Mouse (Mus musculus): ENCODE data around the gene Tbx5. TPM values are rescaled to one million over a fixed set of nuclear protein-coding genes. Genes with fewer than 3 reads are reported as not detected.

Gene Tbx5
- polyA plus RNA-seq, 1 experiment from 2014 or later = 5.7 TPM

- ATAC-seq (replicated peaks; ENCODE audit: low FRiP score) = no peak
- 16% methylated on average over 8 of the region's 8 CpGs for WGBS
- H3K27ac ChIP-seq (ENCODE audit: low read depth, low read length) = no peak overlapping the region
- H3K27me3 ChIP-seq (replicated peaks; ENCODE audit: control insufficient read depth, insufficient read depth, low read length) = peaks cover 80% of the 10 kb centered on the region
- no peaks in the 10 kb centered on the region for H3K36me3 ChIP-seq (ENCODE audit: control insufficient read depth, insufficient read depth, low read length)
- no peaks in the 10 kb centered on the region for H3K9me3 ChIP-seq (ENCODE audit: control insufficient read depth, low read length)
- H3K4me3 ChIP-seq (ENCODE audit: low read depth, low read length) = peak overlapping the region; percentile 42; the same call in 1 of the 2 replicates
- no peak overlapping the region for H3K9ac ChIP-seq (ENCODE audit: low read depth, low read length)
- DNase-seq (ENCODE audit: low spot score) = no peak
- H3K4me2 ChIP-seq = peak overlapping the region; percentile 60; the same call in 1 of the 2 replicates
- H3K4me1 ChIP-seq (replicated peaks; ENCODE audit: control insufficient read depth, insufficient read depth, low read length) = no peaks in the 10 kb centered on the region
Observed at GRCm38 (mm10) chr5:119830611-119831010, 1.9 kb upstream of the Tbx5 start.

DNA sequence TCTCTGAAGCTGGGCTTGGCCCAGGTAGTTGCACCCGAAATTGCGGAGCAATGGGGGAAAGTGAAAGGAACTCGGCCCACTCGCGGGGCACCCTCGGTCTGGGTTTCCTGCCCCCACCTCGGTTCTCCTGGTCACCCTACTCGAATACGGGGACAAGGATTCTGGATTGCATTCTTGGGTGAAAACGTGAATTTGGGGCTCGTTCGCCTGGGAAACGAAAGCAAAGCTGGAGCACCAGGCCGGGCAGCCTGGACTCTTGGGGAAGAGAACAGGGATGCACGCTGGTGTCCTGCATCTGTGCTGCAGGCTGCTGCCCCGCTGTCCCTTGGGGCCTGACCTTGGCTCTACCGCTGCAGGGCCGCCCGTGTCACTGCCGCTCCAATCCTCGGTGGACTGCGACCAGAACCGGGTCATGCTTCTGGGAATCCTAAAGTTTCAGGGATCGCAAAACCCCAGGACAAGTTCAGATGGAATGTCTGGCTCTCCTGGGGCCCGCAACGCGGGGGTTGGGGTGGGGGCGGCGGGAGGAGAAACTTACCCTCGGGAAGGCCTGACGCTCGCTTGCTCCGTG is 1.2 kb upstream of the Tbx5 start:
- Histone ChIP-seq H3K9ac (ENCODE audit: low read depth, low read length) (no peak overlapping the region), H3K27me3 (replicated peaks; ENCODE audit: control insufficient read depth, insufficient read depth, low read length) (peaks cover 87% of the 10 kb centered on the region), H3K4me1 (replicated peaks; ENCODE audit: control insufficient read depth, insufficient read depth, low read length) (no peaks in the 10 kb centered on the region), H3K36me3 (ENCODE audit: control insufficient read depth, insufficient read depth, low read length) (no peaks in the 10 kb centered on the region), H3K4me2 (peak overlapping the region; percentile 60), H3K9me3 (ENCODE audit: control insufficient read depth, low read length) (no peaks in the 10 kb centered on the region), H3K27ac (ENCODE audit: low read depth, low read length) (no peak overlapping the region), H3K4me3 (ENCODE audit: low read depth, low read length) (peak overlapping the region; percentile 42)
- WGBS = under 1% methylated on average over 33 of the region's 33 CpGs
- no peak for ATAC-seq (replicated peaks; ENCODE audit: low FRiP score)
- no peak for DNase-seq (ENCODE audit: low spot score)

- no peaks in the 10 kb centered on the region for H3K4me1 ChIP-seq (replicated peaks; ENCODE audit: control insufficient read depth, insufficient read depth, low read length)
- peak overlapping the region; percentile 60 for H3K4me2 ChIP-seq
- DNase-seq (ENCODE audit: low spot score) (no peak), ATAC-seq (replicated peaks; ENCODE audit: low FRiP score) (no peak)
- no peaks in the 10 kb centered on the region for H3K9me3 ChIP-seq (ENCODE audit: control insufficient read depth, low read length)
- H3K4me3 ChIP-seq (ENCODE audit: low read depth, low read length) = peak overlapping the region; percentile 42
- 4% methylated on average over 25 of the region's 25 CpGs for WGBS
- peaks cover 88% of the 10 kb centered on the region for H3K27me3 ChIP-seq (replicated peaks; ENCODE audit: control insufficient read depth, insufficient read depth, low read length)
- no peak overlapping the region for H3K27ac ChIP-seq (ENCODE audit: low read depth, low read length)
- H3K36me3 ChIP-seq (ENCODE audit: control insufficient read depth, insufficient read depth, low read length) = no peaks in the 10 kb centered on the region
- no peak overlapping the region for H3K9ac ChIP-seq (ENCODE audit: low read depth, low read length)
Observed at GRCm38 (mm10) chr5:119831791-119832478, 533 bp upstream of the Tbx5 start.

DNA sequence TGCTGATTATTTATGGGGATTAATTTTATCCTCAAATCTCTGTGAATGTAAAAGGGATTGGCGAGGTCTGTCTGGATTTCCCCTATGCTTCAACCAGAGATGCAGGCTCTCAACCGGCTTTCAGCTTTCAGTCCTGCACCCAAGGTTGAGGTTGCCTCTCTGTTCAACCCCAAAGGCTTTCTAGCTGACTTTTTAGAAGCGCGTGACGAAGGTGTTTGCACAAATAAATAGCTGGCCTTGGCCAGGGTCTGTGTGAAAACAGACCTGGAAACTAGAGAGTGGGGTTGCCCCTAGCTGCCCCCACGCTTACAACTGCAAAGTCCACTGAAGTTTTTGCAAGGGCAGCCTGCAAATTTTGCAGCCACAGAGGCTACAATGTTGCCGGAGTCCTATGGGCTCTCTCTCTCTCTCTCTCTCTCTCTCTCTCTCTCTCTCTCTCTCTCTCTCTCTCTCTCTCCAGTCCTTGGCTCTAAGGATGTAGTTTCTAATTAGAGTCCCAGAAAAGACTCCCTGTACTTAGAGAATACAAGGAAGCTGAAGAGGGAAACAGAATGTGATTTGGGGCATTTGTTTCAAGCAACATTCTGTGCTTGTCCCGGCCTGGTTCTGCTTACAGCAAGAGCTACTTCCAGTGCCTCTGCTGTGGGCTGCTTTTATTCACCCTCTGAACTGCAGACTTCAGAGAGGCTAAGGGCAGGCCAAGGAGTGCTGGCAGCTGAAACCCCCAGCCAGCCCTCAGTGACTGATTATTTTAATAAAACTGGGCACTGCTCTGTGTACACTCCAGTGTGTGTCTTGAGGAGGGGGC is 959 bp downstream of the Tbx5 start:
- no peak for ATAC-seq (replicated peaks; ENCODE audit: low FRiP score)
- no peaks in the 10 kb centered on the region for H3K4me1 ChIP-seq (replicated peaks; ENCODE audit: control insufficient read depth, insufficient read depth, low read length)
- H3K9ac ChIP-seq (ENCODE audit: low read depth, low read length) = no peak overlapping the region
- no peaks in the 10 kb centered on the region for H3K9me3 ChIP-seq (ENCODE audit: control insufficient read depth, low read length)
- H3K36me3 ChIP-seq (ENCODE audit: control insufficient read depth, insufficient read depth, low read length) = no peaks in the 10 kb centered on the region
- DNase-seq (ENCODE audit: low spot score) = no peak
- peaks cover 95% of the 10 kb centered on the region for H3K27me3 ChIP-seq (replicated peaks; ENCODE audit: control insufficient read depth, insufficient read depth, low read length)
- H3K4me3 ChIP-seq (ENCODE audit: low read depth, low read length) = no peak overlapping the region
- 0 out of 2 replicates have a peak overlapping the region, but pooled peaks have one; percentile 12 for H3K4me2 ChIP-seq
- 18% methylated on average over 8 of the region's 8 CpGs for WGBS
- no peak overlapping the region for H3K27ac ChIP-seq (ENCODE audit: low read depth, low read length)

- ATAC-seq (replicated peaks; ENCODE audit: low FRiP score) (no peak), DNase-seq (ENCODE audit: low spot score) (no peak)
- Histone ChIP-seq H3K4me1 (replicated peaks; ENCODE audit: control insufficient read depth, insufficient read depth, low read length) (no peaks in the 10 kb centered on the region), H3K9ac (ENCODE audit: low read depth, low read length) (no peak overlapping the region), H3K36me3 (ENCODE audit: control insufficient read depth, insufficient read depth, low read length) (no peaks in the 10 kb centered on the region), H3K4me3 (ENCODE audit: low read depth, low read length) (no peak overlapping the region), H3K9me3 (ENCODE audit: control insufficient read depth, low read length) (no peaks in the 10 kb centered on the region), H3K27me3 (replicated peaks; ENCODE audit: control insufficient read depth, insufficient read depth, low read length) (peaks cover 98% of the 10 kb centered on the region), H3K4me2 (0 out of 2 replicates have a peak overlapping the region, but pooled peaks have one; percentile 12), H3K27ac (ENCODE audit: low read depth, low read length) (no peak overlapping the region)
- 11% methylated on average over 2 of the region's 2 CpGs for WGBS
Observed at GRCm38 (mm10) chr5:119834031-119834403, 1.5 kb downstream of the Tbx5 start.

DNA sequence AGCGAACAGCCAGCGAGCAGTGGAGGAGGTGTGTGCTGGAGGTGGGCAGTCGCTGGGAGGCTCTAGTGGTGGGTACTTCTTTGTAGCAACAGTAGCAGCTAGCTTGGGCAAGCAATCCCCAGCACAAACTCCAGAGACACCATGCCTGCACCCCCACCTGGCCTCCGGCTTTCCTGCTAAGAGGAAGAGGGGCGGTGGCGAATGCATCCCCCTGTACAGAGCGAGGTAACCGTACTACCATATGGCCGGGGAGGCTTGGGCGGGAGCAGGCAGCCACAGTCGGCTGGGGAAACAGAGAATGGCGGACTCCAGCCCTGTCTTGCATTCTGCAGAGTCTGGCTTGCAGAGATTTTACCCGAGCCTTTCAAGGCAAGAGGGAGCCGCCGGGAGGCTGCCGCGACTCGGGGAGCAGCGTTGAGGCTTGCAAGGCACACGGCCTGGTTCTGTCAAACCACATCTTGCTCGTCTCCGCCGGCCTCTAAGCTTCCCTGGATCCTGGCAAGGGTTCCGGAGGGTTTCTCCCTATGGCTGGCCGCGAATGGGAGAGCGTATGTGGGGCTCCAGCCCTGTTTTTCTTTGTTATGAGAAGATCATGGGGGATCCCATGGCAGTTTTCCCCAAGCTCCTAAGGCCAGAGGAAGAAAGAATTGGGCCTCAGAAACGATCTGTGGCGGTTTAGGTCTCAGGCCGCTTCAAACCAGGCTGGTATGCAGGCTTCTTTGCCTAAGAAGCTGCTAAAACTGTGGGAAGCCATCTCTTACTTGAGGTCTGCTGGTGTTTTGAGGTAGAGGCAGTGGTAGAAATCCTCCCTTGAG is 2.8 kb downstream of the Tbx5 start:
- H3K9ac ChIP-seq (ENCODE audit: low read depth, low read length) = peak overlapping the region; percentile 30; the same call in 1 of the 2 replicates
- no peaks in the 10 kb centered on the region for H3K9me3 ChIP-seq (ENCODE audit: control insufficient read depth, low read length)
- ATAC-seq (replicated peaks; ENCODE audit: low FRiP score) (no peak), DNase-seq (ENCODE audit: low spot score) (no peak)
- peak overlapping the region; percentile 32 for H3K27ac ChIP-seq (ENCODE audit: low read depth, low read length)
- H3K27me3 ChIP-seq (replicated peaks; ENCODE audit: control insufficient read depth, insufficient read depth, low read length) = peaks cover 98% of the 10 kb centered on the region
- H3K4me3 ChIP-seq (ENCODE audit: low read depth, low read length) = peak overlapping the region; percentile 40
- H3K4me1 ChIP-seq (replicated peaks; ENCODE audit: control insufficient read depth, insufficient read depth, low read length) = no peaks in the 10 kb centered on the region
- no peaks in the 10 kb centered on the region for H3K36me3 ChIP-seq (ENCODE audit: control insufficient read depth, insufficient read depth, low read length)
- peak overlapping the region; percentile 46 for H3K4me2 ChIP-seq
- WGBS = 3% methylated on average over 30 of the region's 30 CpGs

DNA sequence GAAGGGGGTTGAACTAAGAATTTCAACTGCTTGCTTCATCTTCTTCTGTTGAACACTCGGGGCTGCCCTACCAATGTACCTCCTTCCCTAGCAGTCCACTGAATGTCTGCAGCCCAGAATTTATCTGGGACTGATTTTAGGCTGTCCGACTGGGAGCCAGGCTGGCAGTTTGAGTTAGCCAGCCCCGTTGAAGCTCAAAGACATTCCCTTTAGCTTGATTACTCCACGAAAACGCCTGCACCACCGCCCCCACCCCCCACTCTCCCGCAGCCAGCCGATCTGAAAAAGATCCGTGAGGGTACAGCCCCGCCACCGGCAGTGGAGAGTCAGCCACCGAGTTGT is 3.4 kb downstream of the Tbx5 start:
- Histone ChIP-seq H3K27me3 (replicated peaks; ENCODE audit: control insufficient read depth, insufficient read depth, low read length) (peaks cover 98% of the 10 kb centered on the region), H3K9me3 (ENCODE audit: control insufficient read depth, low read length) (no peaks in the 10 kb centered on the region), H3K36me3 (ENCODE audit: control insufficient read depth, insufficient read depth, low read length) (no peaks in the 10 kb centered on the region), H3K4me2 (peak overlapping the region; percentile 9; the same call in 1 of the 2 replicates), H3K4me3 (ENCODE audit: low read depth, low read length) (peak overlapping the region; percentile 40), H3K4me1 (replicated peaks; ENCODE audit: control insufficient read depth, insufficient read depth, low read length) (no peaks in the 10 kb centered on the region), H3K27ac (ENCODE audit: low read depth, low read length) (peak overlapping the region; percentile 32; the same call in 1 of the 2 replicates), H3K9ac (ENCODE audit: low read depth, low read length) (peak overlapping the region; percentile 30; the same call in 1 of the 2 replicates)
- ATAC-seq (replicated peaks; ENCODE audit: low FRiP score) (no peak), DNase-seq (ENCODE audit: low spot score) (no peak)
- 2% methylated on average over 12 of the region's 12 CpGs for WGBS

GRCm38 (mm10) chr5:119836618-119837305 is 4.3 kb downstream of the Tbx5 start:
- ATAC-seq (replicated peaks; ENCODE audit: low FRiP score) = no peak
- Histone ChIP-seq H3K9me3 (ENCODE audit: control insufficient read depth, low read length) (no peaks in the 10 kb centered on the region), H3K27me3 (replicated peaks; ENCODE audit: control insufficient read depth, insufficient read depth, low read length) (peaks cover 98% of the 10 kb centered on the region), H3K9ac (ENCODE audit: low read depth, low read length) (peak overlapping the region; percentile 25; the same call in 1 of the 2 replicates), H3K27ac (ENCODE audit: low read depth, low read length) (peak overlapping the region; percentile 25; the same call in 1 of the 2 replicates), H3K4me2 (peak overlapping the region; percentile 37), H3K36me3 (ENCODE audit: control insufficient read depth, insufficient read depth, low read length) (no peaks in the 10 kb centered on the region), H3K4me1 (replicated peaks; ENCODE audit: control insufficient read depth, insufficient read depth, low read length) (no peaks in the 10 kb centered on the region), H3K4me3 (ENCODE audit: low read depth, low read length) (peak overlapping the region; percentile 33)
- DNase-seq (ENCODE audit: low spot score) = no peak
- WGBS = 1% methylated on average over 28 of the region's 28 CpGs
